Mouse (Mus musculus) G1E (cell line): ENCODE results near the gene Fam50a. TPM values are rescaled to one million over a fixed set of nuclear protein-coding genes. Genes with fewer than 3 reads are reported as not detected.

Experiments used
- ATAC-seq: 2 replicates; pipeline ENCODE4 v1.8.0; 2016; ENCODE audit warnings: mild to moderate bottlenecking; ENCODE audit not compliant: insufficient number of reproducible peaks, poor library complexity, low FRiP score, severe bottlenecking; ENCODE audit errors: extremely low read depth
- DNase-seq: peaks from one replicate; pipeline ENCODE4 v3.0.0; 2012; ENCODE audit warnings: low spot score
- H3K27me3 ChIP-seq: 2 replicates; pipeline ENCODE4 v1.6.1; 2012; ENCODE audit warnings: mild to moderate bottlenecking, low read length, inconsistent platforms; ENCODE audit not compliant: insufficient read depth
- H3K36me3 ChIP-seq: replicated peaks from 2 replicates; pipeline ENCODE3; 2012; ENCODE audit warnings: mild to moderate bottlenecking, inconsistent platforms
- H3K4me1 ChIP-seq: 2 replicates; pipeline ENCODE4 v1.6.1; 2012; ENCODE audit warnings: low read depth, low read length, inconsistent platforms, mixed read lengths; ENCODE audit not compliant: insufficient read depth
- H3K4me3 ChIP-seq: 2 replicates; pipeline ENCODE4 v1.5.1; 2012; ENCODE audit warnings: low read depth, mild to moderate bottlenecking, inconsistent platforms, low read length, moderate library complexity, mixed read lengths
- H3K9me3 ChIP-seq: replicated peaks from 2 replicates; pipeline ENCODE4 v1.6.1; 2012; ENCODE audit warnings: inconsistent platforms
- CTCF ChIP-seq: IDR thresholded peaks from 2 replicates; pipeline ENCODE4 v1.5.1; 2012; ENCODE audit warnings: low read depth, low read length, inconsistent platforms, mixed read lengths
- GATA1 ChIP-seq: IDR thresholded peaks from 2 replicates; pipeline ENCODE4 v1.6.1; 2012; ENCODE audit warnings: borderline replicate concordance, low read length, inconsistent platforms, mixed read lengths
- GATA2 ChIP-seq: IDR thresholded peaks from 2 replicates; pipeline ENCODE4 v1.6.1; 2012; ENCODE audit warnings: low read depth, low read length, inconsistent platforms, borderline replicate concordance
- POLR2AphosphoS5 ChIP-seq: IDR thresholded peaks from 2 replicates; pipeline ENCODE4 v1.6.1; 2012; ENCODE audit warnings: low read depth, low read length, inconsistent platforms; ENCODE audit not compliant: insufficient replicate concordance
- TAL1 ChIP-seq: conservative IDR thresholded peaks from 2 replicates; pipeline ENCODE4 v1.6.1; 2012; ENCODE audit warnings: low read depth, low read length, inconsistent platforms, mixed read lengths
- polyA plus RNA-seq: library from polyadenylated mRNA; stranded (reverse); fragments of >175 nt; gene quantifications from 2 replicates; pipeline ENCODE4 v1.2.3, GENCODE M21; 2012
- total RNA-seq, 2 experiments: library from RNA; stranded (forward) in 1 of 2; stranded (reverse) in 1 of 2; fragments of 200-1000 nt in 1 of 2; fragments of >200 nt in 1 of 2; fragmentation: Nextera tagmentation in 1 of 2; gene quantifications; 2 replicates each; pipeline ENCODE4 v1.2.3; 2014 to 2017

Gene Fam50a
- total RNA-seq (2014; fragmentation: Nextera tagmentation) (37.9 and 41.0 TPM in 2 replicates), total RNA-seq (2017) (78.8 and 99.8 TPM in 2 replicates), polyA plus RNA-seq (33.8 and 44.5 TPM in 2 replicates)

GRCm38 (mm10) chrX:74312540-74313464, at the start of gene Fam50a:
Gene Fam50a (plus strand): TSS chrX:74313033.
- H3K9me3 ChIP-seq = no peaks in the 10 kb centered on the region
- peaks cover 23% of the 10 kb centered on the region for H3K4me1 ChIP-seq
- peak; percentile 90 for ATAC-seq
- DNase-seq = peak; percentile 87
- peak within 1 kb of the TSS; percentile 77 for H3K4me3 ChIP-seq
- H3K27me3 ChIP-seq = no peaks in the 10 kb centered on the region
- TF ChIP-seq GATA2 (no peak), TAL1 (no peak), GATA1 (no peak), CTCF (no peak), POLR2AphosphoS5 (no peak)
- peaks cover 74% of the 10 kb centered on the region for H3K36me3 ChIP-seq

GRCm38 (mm10) chrX:74269736-74270061, 43.1 kb upstream of the Fam50a start:
- Histone ChIP-seq H3K9me3 (no peaks in the 10 kb centered on the region), H3K4me3 (peak overlapping the region; percentile 70), H3K27me3 (no peaks in the 10 kb centered on the region), H3K4me1 (peaks cover 19% of the 10 kb centered on the region), H3K36me3 (peaks cover 16% of the 10 kb centered on the region)
- DNase-seq (no peak), ATAC-seq (no peak)
- TF ChIP-seq POLR2AphosphoS5 (no peak), CTCF (no peak), GATA1 (no peak), GATA2 (no peak), TAL1 (no peak)

GRCm38 (mm10) chrX:74270062-74270901, 42.6 kb upstream of the Fam50a start, which contains the start of gene Rpl10:
Gene Rpl10 (plus strand): TSS chrX:74270812.
- H3K27me3 ChIP-seq = no peaks in the 10 kb centered on the region
- H3K4me3 ChIP-seq = peak within 1 kb of the TSS; percentile 70
- no peaks in the 10 kb centered on the region for H3K9me3 ChIP-seq
- peaks cover 19% of the 10 kb centered on the region for H3K4me1 ChIP-seq
- peak; percentile 54 for DNase-seq
- TF ChIP-seq GATA1 = no peak
- peak; percentile 91 for TF ChIP-seq POLR2AphosphoS5
- ATAC-seq = peak; percentile 84
- peaks cover 16% of the 10 kb centered on the region for H3K36me3 ChIP-seq

- ATAC-seq (no peak), DNase-seq (no peak)
- no peak for TF ChIP-seq GATA2
- no peak for TF ChIP-seq TAL1
- Histone ChIP-seq H3K9me3 (no peaks in the 10 kb centered on the region), H3K4me3 (peak overlapping the region; percentile 70), H3K36me3 (peaks cover 16% of the 10 kb centered on the region), H3K4me1 (peaks cover 19% of the 10 kb centered on the region), H3K27me3 (no peaks in the 10 kb centered on the region)
These were observed 41.8 kb upstream of the Fam50a start for GRCm38 (mm10) chrX:74270902-74271551.

GRCm38 (mm10) chrX:74273422-74274322, 39.2 kb upstream of the Fam50a start:
- H3K36me3 ChIP-seq = peaks cover 25% of the 10 kb centered on the region
- no peak for ATAC-seq
- TF ChIP-seq TAL1 (no peak), POLR2AphosphoS5 (peak; percentile 82)
- DNase-seq = no peak
- no peaks in the 10 kb centered on the region for H3K9me3 ChIP-seq
- no peaks in the 10 kb centered on the region for H3K27me3 ChIP-seq
- H3K4me1 ChIP-seq = peaks cover 23% of the 10 kb centered on the region
- H3K4me3 ChIP-seq = no peak overlapping the region
